Mouse (Mus musculus) bone marrow, adult 2 months (tissue): ENCODE measurements around the gene Ehbp1. TPM values are rescaled to one million over a fixed set of nuclear protein-coding genes. Genes with fewer than 3 reads are reported as not detected.

Source experiments
- H3K27ac ChIP-seq: fragments of 200-500 bp; 2 replicates; pipeline ENCODE4 v1.5.1; 2012; ENCODE audit warnings: low read depth, mild to moderate bottlenecking, control low read depth, inconsistent platforms, low read length; ENCODE audit not compliant: control insufficient read depth, poor library complexity, insufficient read depth
- H3K4me1 ChIP-seq: fragments of 200-500 bp; 2 replicates; pipeline ENCODE4 v1.6.1; 2011; ENCODE audit warnings: low read length; ENCODE audit not compliant: control insufficient read depth, insufficient read depth
- H3K4me3 ChIP-seq: fragments of 200-500 bp; replicated peaks from 2 replicates; pipeline ENCODE3; 2011; ENCODE audit warnings: mild to moderate bottlenecking, low read depth, low read length, control low read depth; ENCODE audit not compliant: control insufficient read depth
- CTCF ChIP-seq: fragments of 200-500 bp; IDR thresholded peaks from 2 replicates; pipeline ENCODE4 v1.5.1; 2011; ENCODE audit warnings: low read length, control low read depth; ENCODE audit not compliant: control insufficient read depth, insufficient read depth
- POLR2A ChIP-seq: fragments of 200-500 bp; IDR thresholded peaks from 2 replicates; pipeline ENCODE4 v1.6.1; 2011; ENCODE audit warnings: low read depth, mild to moderate bottlenecking, control low read depth, low read length, borderline replicate concordance; ENCODE audit not compliant: control insufficient read depth
- WGBS: fragments of 180-500 bp; shearing (Covaris S2); methylation state at CpG from one replicate; pipeline ENCODE4 v1.1.7; 2018; 5-methylcytosine and 5-hydroxymethylcytosine counted together
- polyA plus RNA-seq: library from polyadenylated mRNA; stranded (reverse); fragments of >200 nt; gene quantifications from 2 replicates; pipeline ENCODE4 v1.2.4, GENCODE M21; 2011; ENCODE audit warnings: low replicate concordance; ENCODE audit not compliant: missing spikeins, insufficient read depth, insufficient read length

Ehbp1 gene
- polyA plus RNA-seq, result 2.1 and 2.8 TPM in 2 replicates

DNA sequence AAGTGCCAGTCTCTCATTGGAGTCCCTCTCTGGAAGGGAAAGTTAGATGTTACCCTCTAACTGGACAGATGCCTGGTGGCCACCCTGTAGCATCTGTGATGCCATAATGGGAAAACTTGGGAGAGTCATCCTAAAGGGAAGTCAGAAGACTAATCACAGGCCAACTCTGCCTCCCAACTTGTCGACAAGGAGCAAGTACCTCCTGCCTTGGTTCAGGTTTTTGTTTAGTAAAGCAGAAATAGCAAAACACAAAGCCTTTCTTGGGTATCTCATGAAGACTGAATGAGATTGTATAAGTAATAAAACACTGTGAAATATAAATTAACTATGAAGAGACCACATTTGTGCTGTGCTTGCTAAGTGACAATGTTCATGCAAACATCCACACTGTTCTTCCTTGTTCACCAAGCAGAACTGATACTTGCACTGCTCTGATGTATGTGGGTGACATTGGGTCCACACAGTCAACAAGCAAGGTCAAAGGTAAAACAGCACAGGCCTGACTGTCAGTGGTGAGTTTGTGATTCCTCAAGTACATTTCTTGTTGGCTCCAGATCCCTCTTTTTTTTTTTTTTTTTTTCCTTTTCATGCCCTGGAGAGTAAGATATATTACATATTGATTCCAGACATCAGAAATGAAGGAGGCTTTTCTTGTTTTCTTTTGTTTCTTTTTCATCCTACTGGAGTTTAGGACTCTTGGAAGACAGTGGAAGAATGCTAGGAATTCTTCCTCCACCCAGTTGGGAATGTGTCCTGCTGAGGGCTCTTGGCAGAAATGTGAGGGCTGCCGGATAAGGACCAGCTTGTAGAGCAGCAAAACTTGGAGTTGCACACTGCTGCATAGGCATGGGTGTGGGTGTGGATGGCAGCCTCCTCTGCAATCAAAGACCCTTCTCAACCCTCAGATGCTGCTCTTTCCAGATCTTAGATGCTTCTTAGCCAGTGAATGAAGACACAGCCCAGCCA, at the start of gene Ehbp1:
TSS of gene Ehbp1 (minus strand) at position 51 of the 966 bp plus-strand sequence.
- Histone ChIP-seq H3K4me1 (no peaks in the 10 kb centered on the region), H3K4me3 (no peak within 1 kb of the TSS), H3K27ac (no peak within 1 kb of the TSS)
- WGBS, result 60% methylated on average over 2 of the region's 2 CpGs
- no peak for TF ChIP-seq CTCF
- TF ChIP-seq POLR2A, result no peak

DNA sequence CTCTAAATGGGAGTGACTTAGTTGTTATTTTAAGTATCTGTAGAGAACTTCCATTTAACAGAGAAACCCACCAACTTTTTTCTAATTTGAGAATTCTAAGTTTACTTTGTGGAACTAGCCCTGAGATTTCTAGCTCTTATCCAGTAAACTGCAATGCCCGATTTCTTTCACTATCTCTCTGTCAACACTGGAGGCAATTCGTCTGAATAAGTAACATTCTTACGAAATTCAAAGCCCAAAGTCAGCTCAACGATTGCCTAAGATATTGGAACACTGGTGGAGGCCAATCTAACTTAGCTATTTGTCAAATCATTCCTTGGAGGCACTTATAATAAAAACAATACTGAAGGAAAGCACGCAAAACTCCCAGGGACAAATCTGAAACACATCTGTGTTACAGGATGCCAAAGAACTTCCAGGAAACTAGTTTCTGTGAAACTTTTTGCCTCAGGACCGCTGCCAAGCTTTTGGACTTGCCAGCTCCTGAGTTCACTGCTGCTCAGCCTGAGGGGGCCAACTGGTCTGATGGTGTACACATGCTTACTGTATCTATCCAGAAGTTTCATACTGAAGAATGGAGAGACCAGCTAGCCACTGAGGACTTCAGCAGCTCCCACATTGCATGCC, 45.5 kb upstream of the Ehbp1 start:
- no peak for TF ChIP-seq CTCF
- TF ChIP-seq POLR2A, result no peak
- H3K4me1 ChIP-seq, result no peaks in the 10 kb centered on the region
- no peak overlapping the region for H3K4me3 ChIP-seq
- WGBS, result 61% methylated on average over 6 of the region's 6 CpGs
- no peak overlapping the region for H3K27ac ChIP-seq

DNA sequence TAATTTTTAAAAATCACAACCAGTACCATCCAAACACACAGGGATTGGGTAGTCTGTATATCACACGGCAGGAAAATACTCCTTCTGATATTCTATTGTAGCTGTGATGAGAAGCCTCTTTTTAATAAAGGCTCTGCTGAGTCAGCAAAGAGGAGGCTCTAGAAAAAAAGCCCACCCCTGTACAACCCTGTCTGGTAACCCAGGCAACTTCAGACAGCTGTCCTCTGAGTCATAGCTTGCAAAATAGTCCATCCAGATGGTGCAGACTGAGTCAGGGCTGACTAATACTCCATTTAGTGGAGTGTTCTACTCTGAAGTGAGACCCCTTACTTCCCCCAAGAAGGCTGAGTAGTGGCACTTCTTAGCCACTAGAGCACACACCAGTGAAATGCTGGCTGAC, 41.4 kb upstream of the Ehbp1 start:
- Histone ChIP-seq H3K4me3 (no peak overlapping the region), H3K27ac (no peak overlapping the region), H3K4me1 (no peaks in the 10 kb centered on the region)
- WGBS, result 69% methylated on average over 1 of the region's 1 CpGs
- TF ChIP-seq CTCF, result no peak
- TF ChIP-seq POLR2A, result no peak

DNA sequence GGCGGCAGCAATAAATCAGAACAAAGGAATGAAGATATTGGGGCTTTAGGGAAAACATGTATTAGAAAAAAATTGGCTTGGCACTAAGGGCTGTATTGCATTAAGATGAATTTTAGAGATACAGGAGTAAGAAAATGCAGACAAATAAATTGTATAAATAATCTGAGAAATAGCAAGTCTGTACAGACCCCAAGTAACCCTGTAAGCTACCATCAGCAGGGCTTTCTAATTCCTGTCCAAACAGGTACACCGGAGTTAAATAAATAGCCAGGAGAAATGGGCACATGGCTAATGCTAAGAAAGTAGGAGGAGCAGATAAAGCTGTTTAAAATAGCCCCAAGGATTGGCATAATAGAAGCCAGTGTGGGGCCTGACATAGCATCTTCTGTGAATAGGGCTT, 32.7 kb upstream of the Ehbp1 start:
- 76% methylated on average over 2 of the region's 2 CpGs for WGBS
- Histone ChIP-seq H3K4me1 (no peaks in the 10 kb centered on the region; the same call in 1 of the 2 replicates), H3K4me3 (no peak overlapping the region), H3K27ac (no peak overlapping the region)
- TF ChIP-seq CTCF, result no peak
- no peak for TF ChIP-seq POLR2A

DNA sequence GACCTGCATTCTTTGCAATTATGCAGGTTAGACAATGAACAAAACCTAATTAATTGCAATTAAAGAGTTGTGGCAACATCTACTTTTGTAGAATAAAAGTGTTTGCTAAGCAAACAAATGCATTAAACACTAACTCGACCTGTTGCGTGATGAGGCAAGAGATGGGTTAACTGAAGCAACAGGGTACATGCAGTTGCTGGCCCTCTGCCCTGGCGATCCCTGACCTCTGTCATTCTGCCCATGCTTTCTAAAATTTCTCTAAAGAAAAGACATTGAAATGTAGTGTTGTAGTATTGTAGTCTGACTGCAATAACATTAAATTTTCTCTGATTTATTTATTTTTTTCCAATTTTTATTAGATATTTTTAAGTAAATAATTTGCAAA, 31.2 kb upstream of the Ehbp1 start:
- TF ChIP-seq CTCF (no peak), POLR2A (no peak)
- H3K27ac ChIP-seq, result no peak overlapping the region
- no peaks in the 10 kb centered on the region; the same call in 1 of the 2 replicates for H3K4me1 ChIP-seq
- 69% methylated on average over 3 of the region's 3 CpGs for WGBS
- no peak overlapping the region for H3K4me3 ChIP-seq

DNA sequence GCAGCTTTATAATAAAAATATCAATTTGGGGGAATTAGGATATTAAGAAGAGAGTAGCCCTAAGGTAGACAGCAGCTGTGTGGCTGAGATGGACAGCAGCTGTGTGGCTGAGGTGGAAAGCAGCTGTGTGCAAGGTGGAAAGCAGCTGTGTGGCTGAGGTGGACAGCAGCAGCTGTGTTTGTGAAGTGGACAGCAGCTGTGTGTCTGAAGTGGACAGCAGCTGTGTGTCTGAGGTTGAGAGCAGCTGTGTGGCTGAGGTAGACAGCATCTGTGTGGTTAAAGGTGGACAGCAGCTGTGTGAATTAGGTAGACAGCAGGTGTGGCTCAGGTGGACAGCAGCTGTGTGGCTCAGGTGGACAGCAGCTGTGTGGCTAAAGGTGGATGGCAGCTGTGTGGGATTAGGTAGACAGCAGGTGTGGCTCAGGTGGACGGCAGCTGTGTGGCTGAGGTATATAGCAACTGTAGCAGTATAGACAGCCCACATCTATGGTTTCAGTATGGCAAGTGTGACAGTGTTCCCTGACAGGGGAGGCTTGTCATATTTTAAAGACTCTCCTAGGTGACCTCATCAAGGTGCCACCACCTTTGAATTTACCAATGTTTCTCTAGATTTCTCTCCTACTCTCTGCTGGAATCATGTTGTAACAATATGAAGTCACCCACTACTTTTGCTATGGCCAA, 30.7 kb upstream of the Ehbp1 start:
- no peak for TF ChIP-seq POLR2A
- TF ChIP-seq CTCF, result no peak
- H3K4me3 ChIP-seq, result no peak overlapping the region
- 88% methylated on average over 1 of the region's 1 CpGs for WGBS
- no peaks in the 10 kb centered on the region; the same call in 1 of the 2 replicates for H3K4me1 ChIP-seq
- H3K27ac ChIP-seq, result no peak overlapping the region

DNA sequence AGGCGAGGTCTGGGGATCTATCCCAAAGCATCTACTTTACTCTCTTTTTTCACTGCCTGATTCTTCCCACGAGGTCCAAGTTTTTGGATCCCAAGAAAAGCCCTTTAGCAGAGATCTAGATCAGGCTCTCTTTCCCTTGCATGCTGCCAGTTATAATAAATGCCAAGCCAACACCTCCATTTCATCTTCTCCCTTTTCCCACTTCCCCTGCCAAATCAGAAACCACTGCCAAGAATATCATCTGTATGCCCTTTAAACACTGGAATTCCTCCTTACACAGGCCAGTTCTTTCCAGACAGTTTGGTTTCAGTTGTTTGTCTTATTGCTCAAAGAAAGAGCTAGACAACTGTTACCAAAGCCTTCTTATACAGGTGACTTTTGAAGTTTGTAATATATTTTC, 27.7 kb upstream of the Ehbp1 start:
- no peak overlapping the region for H3K4me3 ChIP-seq
- H3K4me1 ChIP-seq, result no peaks in the 10 kb centered on the region; the same call in 1 of the 2 replicates
- 54% methylated on average over 2 of the region's 2 CpGs for WGBS
- no peak overlapping the region for H3K27ac ChIP-seq
- TF ChIP-seq POLR2A (no peak), CTCF (no peak)

DNA sequence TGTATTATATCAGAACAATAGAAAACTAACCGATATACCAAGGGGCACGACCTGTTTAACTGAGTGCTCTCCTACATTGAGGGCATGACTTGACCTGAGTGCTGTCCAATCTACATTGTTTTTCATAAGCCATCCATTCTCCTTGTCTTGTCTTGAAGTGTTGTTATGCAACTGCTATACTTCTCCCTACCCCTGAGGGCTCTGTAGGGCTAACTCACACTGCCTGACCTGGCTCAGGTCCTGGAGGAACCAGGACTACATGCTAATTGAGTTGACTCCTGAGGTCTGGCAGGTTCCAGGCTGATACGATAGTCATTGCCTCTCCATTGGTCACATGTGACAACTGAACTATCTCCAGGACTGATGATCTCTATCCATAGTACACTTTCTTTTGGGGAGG, 26.5 kb upstream of the Ehbp1 start:
- Histone ChIP-seq H3K4me3 (no peak overlapping the region), H3K27ac (no peak overlapping the region)
- 84% methylated on average over 3 of the region's 3 CpGs for WGBS

More for the DNA sequence above, 26.5 kb upstream of the Ehbp1 start:
- H3K4me1 ChIP-seq, result no peaks in the 10 kb centered on the region; the same call in 1 of the 2 replicates
- TF ChIP-seq CTCF (no peak), POLR2A (no peak)
